Mouse (Mus musculus) layer of hippocampus, adult 11-12 months (tissue): Measurements from ENCODE around the gene Gm11116.
"Not testable (repeated sequence)": the region's sequence is repeated elsewhere in the genome, so short reads cannot be mapped to it uniquely, and the experiment has no call there.

ENCODE experiments used
- DNase-seq: peaks from one replicate; pipeline ENCODE4 v3.0.0; 2022; ENCODE audit warnings: low spot score

The Gm11116 gene

DNA sequence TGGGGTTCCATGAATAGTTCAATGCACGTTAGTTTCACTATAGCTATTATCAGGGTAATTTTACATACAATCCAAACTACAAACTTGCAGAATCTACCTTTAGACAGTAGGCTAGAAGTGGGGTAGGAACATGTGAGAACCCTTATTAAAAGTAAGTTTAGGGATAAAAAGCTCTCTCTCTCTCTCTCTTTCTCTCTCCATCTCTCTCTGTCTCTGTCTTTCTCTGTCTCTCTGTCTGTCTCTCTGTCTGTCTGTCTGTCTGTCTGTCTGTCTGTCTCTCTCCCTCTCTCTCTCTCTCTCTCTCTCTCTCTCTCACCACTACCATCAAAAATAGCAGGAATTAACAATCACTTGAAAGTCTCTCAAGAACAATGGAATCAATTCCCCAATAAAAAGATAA is at the start of gene Gm11116:
Gm11116 (minus strand) TSS at position 101 of the 400 bp plus-strand sequence.
- DNase-seq, result no peak

- no peak for DNase-seq
Observed at GRCm38 (mm10) chr5:88153999-88154398, 42.7 kb upstream of the Gm11116 start, which contains the start of gene Gm11115. TSS of gene Gm11115 (minus strand) at chr5:88154099.

DNA sequence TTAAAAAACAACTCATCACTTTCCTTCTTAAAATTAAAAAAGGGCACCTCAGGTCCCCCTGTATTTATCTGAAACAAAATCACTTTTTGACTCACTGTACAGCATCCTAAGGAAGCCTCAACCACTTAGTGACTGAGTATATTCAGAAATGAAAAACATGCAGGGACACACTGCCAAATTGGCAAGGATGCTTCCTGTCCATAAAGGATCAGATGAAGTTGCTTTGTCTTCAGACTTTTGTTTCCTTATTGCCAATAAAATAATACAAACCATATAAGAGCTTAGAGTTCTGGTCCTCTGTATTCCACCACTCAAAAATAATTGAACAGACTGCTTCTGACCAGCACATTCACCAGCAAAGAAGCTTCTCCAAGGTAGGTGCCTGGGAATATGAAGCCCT is 25.1 kb downstream of the Gm11116 start, which contains the start of gene Smr2:
Smr2 (plus strand) TSS at position 301 of the 400 bp plus-strand sequence.
- not testable (repeated sequence) for DNase-seq
